Mouse (Mus musculus) adrenal gland, postnatal 25 days (tissue): ENCODE measurements around the gene Mrpl52. TPM values are rescaled to one million over a fixed set of nuclear protein-coding genes. Genes with fewer than 3 reads are reported as not detected.

Experiments
- DNase-seq: peaks from one replicate; pipeline ENCODE4 v3.0.0; 2021; ENCODE audit warnings: mixed read lengths
- total RNA-seq: library from RNA; stranded (reverse); gene quantifications from 2 replicates; pipeline ENCODE4 v1.2.3, GENCODE M21; 2021

Mrpl52 gene
- total RNA-seq, 1 experiment from 2014 or later = 205 TPM

GRCm38 (mm10) chr14:54412000-54412576, 14.6 kb upstream of the Mrpl52 start:
- DNase-seq = no peak

DNA sequence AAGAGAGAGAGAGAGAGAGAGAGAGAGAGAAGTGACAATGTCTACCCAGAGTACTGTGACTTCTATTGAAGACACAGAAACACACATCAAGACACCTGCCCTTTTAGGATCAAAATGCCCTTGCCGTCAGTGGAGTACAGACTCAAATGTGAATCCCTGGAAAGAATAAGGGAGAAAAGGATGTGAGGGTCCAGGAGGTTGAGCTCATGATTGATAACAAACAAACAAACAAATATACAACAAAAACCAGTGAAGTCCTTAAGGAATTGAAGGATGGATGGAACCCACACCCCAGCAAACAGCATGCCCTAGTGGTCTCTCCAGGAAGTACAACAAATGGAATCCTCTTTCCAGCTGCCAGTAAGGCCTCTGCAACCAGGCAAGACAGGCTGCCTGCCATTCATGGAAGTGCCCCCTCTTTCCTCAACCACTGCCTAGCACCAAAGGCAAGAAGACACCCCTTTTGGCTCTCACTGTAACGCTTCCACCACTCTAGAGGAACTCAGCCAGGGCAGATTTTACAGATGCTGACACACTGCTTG, 14.0 kb upstream of the Mrpl52 start:
- DNase-seq = peak; percentile 31

DNA sequence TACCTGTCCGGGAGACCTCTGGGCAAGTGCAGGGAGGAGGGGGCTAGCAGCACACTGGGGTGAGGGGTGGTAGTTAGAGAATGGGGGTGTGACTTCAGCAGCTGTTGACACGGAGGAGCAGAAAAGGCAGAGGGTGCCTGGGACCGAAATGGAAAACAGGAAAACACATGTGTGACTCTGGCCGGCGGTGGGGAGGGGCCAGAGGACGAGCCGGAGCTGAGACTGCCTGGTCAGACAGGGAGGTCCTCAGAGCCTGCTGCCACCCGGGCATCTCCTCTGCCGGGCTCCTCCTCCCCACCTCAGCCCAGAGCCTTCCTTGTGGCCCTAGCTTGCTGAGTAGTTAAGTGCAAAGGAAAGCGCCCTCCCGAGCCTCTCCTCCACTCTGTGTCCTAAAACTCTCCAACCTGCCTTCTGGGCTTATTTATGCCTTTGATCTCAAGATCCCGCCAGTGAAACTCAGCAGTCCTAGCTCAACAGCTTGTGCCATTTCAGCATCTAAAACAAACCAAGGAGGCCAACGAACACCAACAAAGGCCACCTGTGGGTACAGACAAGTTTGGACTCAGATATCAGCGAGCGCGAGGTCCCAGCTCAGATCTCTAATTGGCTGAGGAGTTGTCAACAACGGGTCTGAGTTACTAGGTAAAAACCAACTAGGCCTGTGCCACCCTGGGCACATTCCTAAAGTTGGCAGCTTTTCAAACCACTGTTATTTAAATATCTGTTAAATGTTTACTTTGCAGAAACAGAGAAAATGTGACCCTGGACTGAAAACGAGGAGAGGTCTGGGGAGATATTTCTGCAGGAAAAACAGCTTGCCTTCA, 12.6 kb upstream of the Mrpl52 start:
- peak; percentile 30 for DNase-seq

- DNase-seq = no peak
These were observed 11.3 kb upstream of the Mrpl52 start for GRCm38 (mm10) chr14:54415241-54416020.

- no peak for DNase-seq
These were observed 10.4 kb upstream of the Mrpl52 start for GRCm38 (mm10) chr14:54416229-54416775.

- DNase-seq = no peak
These were observed 9.9 kb upstream of the Mrpl52 start for GRCm38 (mm10) chr14:54416830-54417229.

DNA sequence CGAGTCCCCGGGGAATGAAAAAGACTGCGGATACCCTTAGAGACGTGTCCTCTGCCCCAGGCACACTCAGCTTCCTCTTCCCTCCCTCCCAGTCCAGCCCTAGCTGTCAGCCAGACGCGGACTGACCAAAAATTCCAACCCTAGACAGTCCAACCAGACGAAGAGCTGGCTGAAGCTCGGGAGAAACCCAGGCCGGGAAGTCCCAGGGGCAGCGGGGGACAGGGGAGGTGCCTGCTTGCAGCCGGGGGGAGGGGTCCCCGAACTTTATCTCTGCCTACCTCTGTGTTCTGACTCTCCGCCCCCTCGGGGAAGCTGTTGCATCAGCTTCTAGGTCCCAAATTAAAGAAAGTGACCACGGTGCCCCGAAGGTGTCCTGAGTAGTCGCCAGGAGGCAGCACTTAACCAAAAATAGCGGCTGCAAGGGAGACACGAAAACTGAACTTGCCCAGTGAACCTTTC, 9.1 kb upstream of the Mrpl52 start, which contains the start of gene Slc7a7:
Gene Slc7a7 (minus strand): TSS at position 158 of the 459 bp plus-strand sequence.
- DNase-seq = no peak

- DNase-seq = no peak
These were observed 5.7 kb upstream of the Mrpl52 start for GRCm38 (mm10) chr14:54421014-54421413.

- no peak for DNase-seq
These were observed 3.3 kb upstream of the Mrpl52 start for GRCm38 (mm10) chr14:54423406-54423805.

GRCm38 (mm10) chr14:54424634-54425033, 2.1 kb upstream of the Mrpl52 start:
- no peak for DNase-seq

GRCm38 (mm10) chr14:54425540-54425939, 1.2 kb upstream of the Mrpl52 start:
- DNase-seq = no peak

- no peak for DNase-seq
These were observed 563 bp upstream of the Mrpl52 start for GRCm38 (mm10) chr14:54426003-54426688.

- DNase-seq = no peak
These were observed 987 bp downstream of the Mrpl52 start for GRCm38 (mm10) chr14:54427696-54428095.

GRCm38 (mm10) chr14:54428421-54428820, 1.7 kb downstream of the Mrpl52 start:
- DNase-seq = no peak

- DNase-seq = no peak
These were observed 2.8 kb downstream of the Mrpl52 start for GRCm38 (mm10) chr14:54429332-54430093.

GRCm38 (mm10) chr14:54430406-54431145, 3.9 kb downstream of the Mrpl52 start:
- DNase-seq = peak; percentile 30

DNA sequence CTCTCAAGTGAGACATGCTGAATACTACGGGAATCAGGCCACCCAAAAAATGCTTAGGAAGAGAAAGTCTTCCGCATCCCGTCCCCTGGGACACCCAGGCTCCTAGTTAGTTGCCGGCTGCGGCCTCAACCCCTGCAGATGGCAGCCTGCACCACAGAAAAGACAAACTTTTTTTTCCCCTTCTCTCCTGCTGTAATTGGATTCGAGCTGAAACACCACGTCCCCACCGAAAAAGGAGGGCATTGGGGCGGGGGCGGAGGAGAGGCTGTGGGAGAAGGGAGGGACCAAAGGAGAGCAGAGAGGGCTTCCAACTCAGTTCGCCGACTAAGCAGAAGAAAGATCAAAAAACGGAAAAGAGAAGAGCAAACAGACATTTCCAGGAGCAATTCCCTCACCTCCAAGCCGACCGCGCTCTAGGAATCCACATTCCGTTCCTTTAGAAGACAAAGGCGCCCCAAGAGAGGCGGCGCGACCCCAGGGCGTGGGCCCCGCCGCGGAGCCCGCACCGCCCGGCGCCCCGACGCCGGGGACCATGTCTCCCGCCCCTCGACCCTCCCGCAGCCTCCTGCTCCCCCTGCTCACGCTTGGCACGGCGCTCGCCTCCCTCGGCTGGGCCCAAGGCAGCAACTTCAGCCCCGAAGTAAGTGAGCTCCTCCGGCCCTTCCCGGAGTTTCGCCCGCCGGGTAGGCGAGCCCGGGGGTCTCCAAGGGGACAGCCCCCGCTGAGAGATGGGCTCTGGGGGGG, 4.8 kb downstream of the Mrpl52 start, which contains the start of gene Mmp14:
Gene Mmp14 (plus strand): TSS at position 279 of the 744 bp plus-strand sequence.
- peak; percentile 74 for DNase-seq

- DNase-seq = peak; percentile 64
These were observed 5.5 kb downstream of the Mrpl52 start for GRCm38 (mm10) chr14:54432078-54432836.
